ENCODE assay signal across 17 mouse cellular contexts in genomic region chr2:5132046-5132445, GRCm38 (mm10). TPM values are rescaled to one million over a fixed set of nuclear protein-coding genes. Genes with fewer than 3 reads are reported as not detected.
"Had no signal": no experiment of that assay in that cellular context is flagged by ENCODE, and none has a peak within 500 bp of the region (broad histone marks: within the 10 kb centered on the region; RNA-seq: fewer than 3 reads in every experiment).

No protein-coding gene starts in this region.

- H3K4me1 ChIP-seq: liver, embryonic 13.5 days; midbrain, embryonic 12.5 days; midbrain, embryonic 15.5 days; neural tube, embryonic 12.5 days; neural tube, embryonic 15.5 days had no signal

- H3K9ac ChIP-seq: liver, embryonic 13.5 days; midbrain, embryonic 12.5 days; midbrain, embryonic 15.5 days; neural tube, embryonic 12.5 days; neural tube, embryonic 15.5 days had no signal

- H3K9me3 ChIP-seq: liver, embryonic 13.5 days; midbrain, embryonic 12.5 days; midbrain, embryonic 15.5 days; neural tube, embryonic 12.5 days; neural tube, embryonic 15.5 days had no signal

- H3K36me3 ChIP-seq: liver, embryonic 13.5 days; midbrain, embryonic 12.5 days; midbrain, embryonic 15.5 days; neural tube, embryonic 12.5 days; neural tube, embryonic 15.5 days had no signal

- H3K4me2 ChIP-seq: liver, embryonic 13.5 days; midbrain, embryonic 12.5 days; midbrain, embryonic 15.5 days; neural tube, embryonic 12.5 days; neural tube, embryonic 15.5 days had no signal

- DNase-seq: kidney, postnatal 14 days; layer of hippocampus, postnatal 36 days; liver, embryonic 13.5 days; lung, adult 2 months; right cerebral cortex, adult 18-20 months; right cerebral cortex, postnatal 14 days; right cerebral cortex, postnatal 4 days; thymus, postnatal 25 days had no signal

- ATAC-seq: midbrain, embryonic 15.5 days had no signal

- H3K4me3 ChIP-seq: layer of hippocampus, adult 2 months; left cerebral cortex, adult 2 months; liver, embryonic 13.5 days; midbrain, embryonic 12.5 days; midbrain, embryonic 15.5 days; neural tube, embryonic 12.5 days; neural tube, embryonic 15.5 days had no signal

- H3K27ac ChIP-seq: layer of hippocampus, adult 2 months; left cerebral cortex, adult 2 months; liver, embryonic 13.5 days; macrophage; midbrain, embryonic 12.5 days; midbrain, embryonic 15.5 days; neural tube, embryonic 12.5 days; neural tube, embryonic 15.5 days; stomach, postnatal 0 days had no signal

RNA-seq across cellular contexts. Expression of gene Ccdc3, which starts 5.5 kb away (rescaled TPM):
- total RNA-seq: megakaryocyte, adult 5-6 weeks had no signal
- polyA plus RNA-seq: macrophage had no signal
